In the genomic region with DNA sequence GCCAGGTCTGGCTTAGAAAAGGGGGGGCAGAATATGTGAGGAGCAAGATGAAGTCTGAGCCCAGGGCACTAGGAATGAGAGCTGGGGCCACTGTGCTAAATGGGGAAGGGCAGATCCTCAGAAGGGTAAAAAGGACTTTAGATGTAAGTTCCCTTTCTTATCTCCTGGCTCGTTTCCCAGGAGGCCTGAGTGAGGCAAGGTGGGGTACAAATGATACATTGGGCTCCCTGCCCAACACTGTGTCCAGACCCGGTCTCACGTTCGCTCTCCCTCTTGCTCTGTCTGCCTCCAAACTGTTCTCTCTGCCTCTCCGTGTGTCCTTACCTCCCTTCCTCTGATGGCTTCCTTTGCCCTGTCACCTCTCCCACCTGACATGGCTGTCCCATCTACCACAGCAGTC, we compare ENCODE assay signal across 21 mouse cellular contexts. TPM values are rescaled to one million over a fixed set of nuclear protein-coding genes. Genes with fewer than 3 reads are reported as not detected.
DNase-seq lines count a peak whose midpoint lies in the region; ATAC-seq and TF ChIP-seq lines count a peak whose summit lies in the region.
"Had no signal": no experiment of that assay in that cellular context is flagged by ENCODE, and none has a peak within 500 bp of the region (broad histone marks: within the 10 kb centered on the region; RNA-seq: fewer than 3 reads in every experiment).

No protein-coding gene starts in this region.

- TF ChIP-seq CTCF in heart, postnatal 0 days (IDR thresholded peaks at IDR 0.05; ENCODE audit: low read depth), result no peak
- no peak for TF ChIP-seq CTCF in E14TG2a.4 (conservative IDR thresholded peaks at IDR 0.05; ENCODE audit: low read length)

- no peak overlapping the region for H3K9ac ChIP-seq in heart, embryonic 13.5 days
- no peak overlapping the region for H3K9ac ChIP-seq in heart, embryonic 12.5 days
- H3K9ac ChIP-seq in heart, postnatal 0 days (replicated peaks; ENCODE audit: low read depth, low read length), result peak overlapping the region; percentile 25; the same call in 1 of the 2 replicates
- H3K9ac ChIP-seq in heart, embryonic 11.5 days (ENCODE audit: low read depth, low read length), result no peak overlapping the region
- H3K9ac ChIP-seq: forebrain, embryonic 12.5 days; hindbrain, embryonic 15.5 days had no signal

- DNase-seq in heart, postnatal 0 days (ENCODE audit: low spot score), result peak; percentile 60
- DNase-seq in urinary bladder, postnatal 10 days (ENCODE audit: low spot score), result no peak
- DNase-seq in forebrain, embryonic 10.5 days (ENCODE audit: extremely low spot score, low spot score), result no peak
- DNase-seq: adrenal gland, postnatal 14 days; cerebellum, adult 18-20 months; cerebellum, adult 9-11 months; gastrocnemius, postnatal 10 days; kidney, adult 8-10 months had no signal

- H3K4me1 ChIP-seq in heart, embryonic 13.5 days, result peaks cover 26% of the 10 kb centered on the region
- peaks cover 21% of the 10 kb centered on the region for H3K4me1 ChIP-seq in heart, embryonic 12.5 days (replicated peaks)
- peaks cover 14% of the 10 kb centered on the region for H3K4me1 ChIP-seq in heart, postnatal 0 days (ENCODE audit: control insufficient read depth, insufficient read depth)
- peaks cover 5% of the 10 kb centered on the region; the same call in 1 of the 2 replicates for H3K4me1 ChIP-seq in heart, embryonic 11.5 days (ENCODE audit: control insufficient read depth, insufficient read depth, low read length)
- H3K4me1 ChIP-seq in E14TG2a.4 (replicated peaks; ENCODE audit: low read depth, low read length), result peaks cover 36% of the 10 kb centered on the region
- H3K4me1 ChIP-seq in forebrain, embryonic 10.5 days, result peaks cover 15% of the 10 kb centered on the region
- H3K4me1 ChIP-seq: forebrain, embryonic 12.5 days; hindbrain, embryonic 15.5 days had no signal

- H3K4me2 ChIP-seq in heart, embryonic 13.5 days, result peak overlapping the region; percentile 16; the same call in 1 of the 2 replicates
- H3K4me2 ChIP-seq in heart, embryonic 12.5 days, result no peak overlapping the region
- no peak overlapping the region; the same call in 1 of the 2 replicates for H3K4me2 ChIP-seq in heart, postnatal 0 days (ENCODE audit: low read depth, low read length)
- H3K4me2 ChIP-seq in heart, embryonic 11.5 days, result no peak overlapping the region
- H3K4me2 ChIP-seq: forebrain, embryonic 12.5 days; hindbrain, embryonic 15.5 days had no signal

- H3K27me3 ChIP-seq in heart, embryonic 13.5 days (replicated peaks), result peaks cover 30% of the 10 kb centered on the region; the same call in 1 of the 2 replicates
- H3K27me3 ChIP-seq in heart, embryonic 12.5 days (replicated peaks), result peaks cover 26% of the 10 kb centered on the region
- no peaks in the 10 kb centered on the region for H3K27me3 ChIP-seq in heart, postnatal 0 days (ENCODE audit: control insufficient read depth, insufficient read depth, low read length)
- peaks cover 4% of the 10 kb centered on the region; the same call in 1 of the 2 replicates for H3K27me3 ChIP-seq in heart, embryonic 11.5 days (ENCODE audit: control insufficient read depth, insufficient read depth, low read length)
- peaks cover 40% of the 10 kb centered on the region for H3K27me3 ChIP-seq in E14TG2a.4 (ENCODE audit: insufficient read depth, low read length)
- no peaks in the 10 kb centered on the region for H3K27me3 ChIP-seq in forebrain, embryonic 10.5 days (ENCODE audit: poor library complexity, severe bottlenecking)
- H3K27me3 ChIP-seq: forebrain, embryonic 12.5 days; hindbrain, embryonic 15.5 days; Patski had no signal

- no peaks in the 10 kb centered on the region for H3K36me3 ChIP-seq in heart, embryonic 13.5 days
- no peaks in the 10 kb centered on the region for H3K36me3 ChIP-seq in heart, embryonic 12.5 days
- no peaks in the 10 kb centered on the region for H3K36me3 ChIP-seq in heart, postnatal 0 days (replicated peaks; ENCODE audit: control insufficient read depth, insufficient read depth, low read length)
- no peaks in the 10 kb centered on the region for H3K36me3 ChIP-seq in heart, embryonic 11.5 days (ENCODE audit: control insufficient read depth, insufficient read depth, low read length)
- H3K36me3 ChIP-seq in E14TG2a.4 (ENCODE audit: insufficient read depth, low read length), result no peaks in the 10 kb centered on the region
- no peaks in the 10 kb centered on the region for H3K36me3 ChIP-seq in forebrain, embryonic 10.5 days (replicated peaks)
- H3K36me3 ChIP-seq: forebrain, embryonic 12.5 days; G1E; hindbrain, embryonic 15.5 days had no signal

- TF ChIP-seq EP300 in heart, postnatal 0 days (IDR thresholded peaks at IDR 0.05; ENCODE audit: low read depth), result no peak

- ATAC-seq in heart, embryonic 13.5 days (ENCODE audit: extremely low read depth, insufficient number of reproducible peaks, low FRiP score, low TSS enrichment), result peak; percentile 39; the same call in 1 of the 2 replicates
- no peak for ATAC-seq in heart, embryonic 12.5 days (ENCODE audit: insufficient number of reproducible peaks, low FRiP score)
- peak; percentile 66 for ATAC-seq in heart, postnatal 0 days (ENCODE audit: insufficient read depth, low read depth)
- ATAC-seq in heart, embryonic 11.5 days (replicated peaks; ENCODE audit: insufficient number of reproducible peaks, low FRiP score, low TSS enrichment), result no peak
- 0 out of 2 replicates have a peak, but pooled peaks have one; percentile 12 for ATAC-seq in granulocyte monocyte progenitor cell, adult 5-6 weeks (replicated peaks; ENCODE audit: poor library complexity, severe bottlenecking)
- ATAC-seq: activated CD4-positive, CD25-positive, alpha-beta regulatory T cell, adult 4 months; forebrain, embryonic 16.5 days; inflammation-experienced regulatory T-cells, adult 6 months; intestine, postnatal 0 days; Patski had no signal

- H3K27ac ChIP-seq in heart, embryonic 13.5 days (replicated peaks), result peak overlapping the region; percentile 45; the same call in 1 of the 2 replicates
- H3K27ac ChIP-seq in heart, embryonic 12.5 days (ENCODE audit: poor library complexity, severe bottlenecking), result no peak overlapping the region
- no peak overlapping the region for H3K27ac ChIP-seq in heart, postnatal 0 days (ENCODE audit: low read depth)
- H3K27ac ChIP-seq in heart, embryonic 11.5 days (ENCODE audit: low read depth, low read length), result no peak overlapping the region
- H3K27ac ChIP-seq in forebrain, embryonic 10.5 days, result no peak overlapping the region
- H3K27ac ChIP-seq: forebrain, embryonic 12.5 days; hindbrain, embryonic 15.5 days had no signal

- H3K9me3 ChIP-seq in heart, embryonic 13.5 days, result no peaks in the 10 kb centered on the region
- no peaks in the 10 kb centered on the region for H3K9me3 ChIP-seq in heart, embryonic 12.5 days (replicated peaks)
- H3K9me3 ChIP-seq in heart, postnatal 0 days (replicated peaks; ENCODE audit: control insufficient read depth, low read length), result no peaks in the 10 kb centered on the region
- H3K9me3 ChIP-seq in heart, embryonic 11.5 days (replicated peaks; ENCODE audit: control insufficient read depth, low read length), result no peaks in the 10 kb centered on the region
- 0 out of 2 replicates have a peak, but pooled peaks cover 6% of the 10 kb centered on the region for H3K9me3 ChIP-seq in E14TG2a.4 (ENCODE audit: low read length)
- no peaks in the 10 kb centered on the region for H3K9me3 ChIP-seq in forebrain, embryonic 10.5 days
- H3K9me3 ChIP-seq: forebrain, embryonic 12.5 days; G1E; hindbrain, embryonic 15.5 days had no signal

- WGBS in heart, embryonic 13.5 days, result 18% methylated on average over 5 of the region's 5 CpGs
- 40% methylated on average over 5 of the region's 5 CpGs for WGBS in heart, embryonic 12.5 days
- WGBS in heart, postnatal 0 days, result 15% methylated on average over 5 of the region's 5 CpGs
- WGBS in heart, embryonic 11.5 days (ENCODE audit: insufficient replicate concordance), result 65% methylated on average over 5 of the region's 5 CpGs
- WGBS in forebrain, embryonic 10.5 days, result 81% methylated on average over 5 of the region's 5 CpGs

- H3K4me3 ChIP-seq in heart, embryonic 13.5 days, result no peak overlapping the region
- no peak overlapping the region for H3K4me3 ChIP-seq in heart, embryonic 12.5 days
- no peak overlapping the region for H3K4me3 ChIP-seq in heart, postnatal 0 days (ENCODE audit: low read depth, low read length)
- no peak overlapping the region for H3K4me3 ChIP-seq in heart, embryonic 11.5 days (ENCODE audit: low read depth, low read length)
- peak overlapping the region; percentile 48; the same call in 1 of the 2 replicates for H3K4me3 ChIP-seq in E14TG2a.4 (replicated peaks; ENCODE audit: low read length)
- no peak overlapping the region for H3K4me3 ChIP-seq in forebrain, embryonic 10.5 days
- H3K4me3 ChIP-seq: forebrain, embryonic 12.5 days; hindbrain, embryonic 15.5 days had no signal

RNA-seq across cellular contexts. Expression of gene Pik3r6, which starts 9.1 kb away (rescaled TPM):
- polyA plus RNA-seq in heart, embryonic 13.5 days (2015; fragmentation: Nextera tagmentation; extraction: Ambion mirVana), result 3.7 and 4.3 TPM in 2 replicates
- 2.1 and 3.1 TPM in 2 replicates for polyA plus RNA-seq in heart, embryonic 12.5 days (2016; fragmentation: Nextera tagmentation; extraction: Ambion mirVana)
- 5.4 and 8.8 TPM in 2 replicates for total RNA-seq in heart, postnatal 0 days (2014; rRNA removed; ENCODE audit: low replicate concordance)
- 4.7 and 5.0 TPM in 2 replicates for polyA plus RNA-seq in heart, postnatal 0 days (2015; fragmentation: Nextera tagmentation; extraction: Ambion mirVana)
- polyA plus RNA-seq in heart, embryonic 11.5 days (2014; fragmentation: Nextera tagmentation; extraction: Ambion mirVana), result 1.6 and 2.5 TPM in 2 replicates
- total RNA-seq in granulocyte monocyte progenitor cell, adult 5-6 weeks (2014; fragmentation: Nextera tagmentation), result 5.7 and 7.8 TPM in 2 replicates
- total RNA-seq in granulocyte monocyte progenitor cell, adult 5-6 weeks (2017), result 9.7 and 16.4 TPM in 2 replicates
- polyA plus RNA-seq in forebrain, embryonic 10.5 days (2016; fragmentation: Nextera tagmentation; extraction: Ambion mirVana), result 1.3 and 1.9 TPM in 2 replicates
- polyA plus RNA-seq: activated CD4-positive, CD25-positive, alpha-beta regulatory T cell, adult 4 months; inflammation-experienced regulatory T-cells, adult 6 months had no signal

Comparison
In these comparisons a context has a peak if more than half of its experiments do, and no peak if none do; other contexts are left out.
1. ATAC-seq: peak in heart, embryonic 13.5 days (single experiment), heart, postnatal 0 days (single experiment) and granulocyte monocyte progenitor cell, adult 5-6 weeks (single experiment); none in heart, embryonic 12.5 days (single experiment) and heart, embryonic 11.5 days (single experiment).